Mouse (Mus musculus): Measurements from ENCODE around the gene Gm17018. TPM values are rescaled to one million over a fixed set of nuclear protein-coding genes. Genes with fewer than 3 reads are reported as not detected.
"Not testable (repeated sequence)": the region's sequence is repeated elsewhere in the genome, so short reads cannot be mapped to it uniquely, and the experiment has no call there.

The Gm17018 gene
- polyA plus RNA-seq, 1 experiment, result 26.1 TPM

GRCm38 (mm10) chr19:45541409-45542041 lies 18.9 kb upstream of the Gm17018 start:
- H3K4me1 ChIP-seq (ENCODE audit: control insufficient read depth, insufficient read depth, insufficient read length, low read length), result no peaks in the 10 kb centered on the region
- no peak overlapping the region for H3K27ac ChIP-seq (replicated peaks; ENCODE audit: low read depth, low read length)
- H3K4me3 ChIP-seq (ENCODE audit: insufficient read depth, low read depth, low read length), result peak overlapping the region; percentile 22

- Histone ChIP-seq H3K27ac (replicated peaks; ENCODE audit: low read depth, low read length) (no peak overlapping the region), H3K4me3 (ENCODE audit: insufficient read depth, low read depth, low read length) (peak overlapping the region; percentile 22; the same call in 1 of the 2 replicates), H3K4me1 (ENCODE audit: control insufficient read depth, insufficient read depth, insufficient read length, low read length) (no peaks in the 10 kb centered on the region)
Measured at GRCm38 (mm10) chr19:45542061-45542460, 18.4 kb upstream of the Gm17018 start.

GRCm38 (mm10) chr19:45544152-45544924 lies 16.1 kb upstream of the Gm17018 start:
- no peaks in the 10 kb centered on the region for H3K4me1 ChIP-seq (ENCODE audit: control insufficient read depth, insufficient read depth, insufficient read length, low read length)
- H3K4me3 ChIP-seq (ENCODE audit: insufficient read depth, low read depth, low read length), result peak overlapping the region; percentile 47
- no peak overlapping the region for H3K27ac ChIP-seq (replicated peaks; ENCODE audit: low read depth, low read length)

- H3K27ac ChIP-seq (replicated peaks; ENCODE audit: low read depth, low read length), result no peak overlapping the region
Measured at GRCm38 (mm10) chr19:45544925-45545321, 15.5 kb upstream of the Gm17018 start.

GRCm38 (mm10) chr19:45548196-45548595 lies 12.2 kb upstream of the Gm17018 start:
- H3K4me3 ChIP-seq (ENCODE audit: insufficient read depth, low read depth, low read length); H3K4me1 ChIP-seq (ENCODE audit: control insufficient read depth, insufficient read depth, insufficient read length, low read length); H3K27ac ChIP-seq (replicated peaks; ENCODE audit: low read depth, low read length): not testable (repeated sequence)

More at GRCm38 (mm10) chr19:45544925-45545321, 15.5 kb upstream of the Gm17018 start:
- no peaks in the 10 kb centered on the region for H3K4me1 ChIP-seq (ENCODE audit: control insufficient read depth, insufficient read depth, insufficient read length, low read length)
- peak overlapping the region; percentile 47 for H3K4me3 ChIP-seq (ENCODE audit: insufficient read depth, low read depth, low read length)

- Histone ChIP-seq H3K4me3 (ENCODE audit: insufficient read depth, low read depth, low read length) (no peak overlapping the region), H3K4me1 (ENCODE audit: control insufficient read depth, insufficient read depth, insufficient read length, low read length) (no peaks in the 10 kb centered on the region)
Measured at GRCm38 (mm10) chr19:45549128-45549915, 11.1 kb upstream of the Gm17018 start.

GRCm38 (mm10) chr19:45549948-45550347 lies 10.5 kb upstream of the Gm17018 start:
- no peak overlapping the region for H3K27ac ChIP-seq (replicated peaks; ENCODE audit: low read depth, low read length)
- no peaks in the 10 kb centered on the region for H3K4me1 ChIP-seq (ENCODE audit: control insufficient read depth, insufficient read depth, insufficient read length, low read length)
- H3K4me3 ChIP-seq (ENCODE audit: insufficient read depth, low read depth, low read length), result no peak overlapping the region

More at GRCm38 (mm10) chr19:45549128-45549915, 11.1 kb upstream of the Gm17018 start:
- H3K27ac ChIP-seq (replicated peaks; ENCODE audit: low read depth, low read length), result no peak overlapping the region

GRCm38 (mm10) chr19:45552187-45552586 lies 8.2 kb upstream of the Gm17018 start:
- Histone ChIP-seq H3K4me3 (ENCODE audit: insufficient read depth, low read depth, low read length) (no peak overlapping the region), H3K27ac (replicated peaks; ENCODE audit: low read depth, low read length) (no peak overlapping the region), H3K4me1 (ENCODE audit: control insufficient read depth, insufficient read depth, insufficient read length, low read length) (no peaks in the 10 kb centered on the region)

GRCm38 (mm10) chr19:45554136-45554535 lies 6.3 kb upstream of the Gm17018 start:
- H3K27ac ChIP-seq (replicated peaks; ENCODE audit: low read depth, low read length), result no peak overlapping the region
- no peaks in the 10 kb centered on the region for H3K4me1 ChIP-seq (ENCODE audit: control insufficient read depth, insufficient read depth, insufficient read length, low read length)
- no peak overlapping the region for H3K4me3 ChIP-seq (ENCODE audit: insufficient read depth, low read depth, low read length)

- H3K4me3 ChIP-seq (ENCODE audit: insufficient read depth, low read depth, low read length), result no peak overlapping the region
- H3K27ac ChIP-seq (replicated peaks; ENCODE audit: low read depth, low read length), result no peak overlapping the region
- H3K4me1 ChIP-seq (ENCODE audit: control insufficient read depth, insufficient read depth, insufficient read length, low read length), result no peaks in the 10 kb centered on the region
Measured at GRCm38 (mm10) chr19:45565925-45566715, 5.7 kb downstream of the Gm17018 start.

GRCm38 (mm10) chr19:45567367-45567766 lies 7.0 kb downstream of the Gm17018 start:
- H3K4me3 ChIP-seq (ENCODE audit: insufficient read depth, low read depth, low read length), result no peak overlapping the region
- H3K27ac ChIP-seq (replicated peaks; ENCODE audit: low read depth, low read length), result no peak overlapping the region
- no peaks in the 10 kb centered on the region for H3K4me1 ChIP-seq (ENCODE audit: control insufficient read depth, insufficient read depth, insufficient read length, low read length)

- Histone ChIP-seq H3K4me3 (ENCODE audit: insufficient read depth, low read depth, low read length) (no peak overlapping the region), H3K27ac (replicated peaks; ENCODE audit: low read depth, low read length) (no peak overlapping the region), H3K4me1 (ENCODE audit: control insufficient read depth, insufficient read depth, insufficient read length, low read length) (peaks cover 6% of the 10 kb centered on the region; the same call in 1 of the 2 replicates)
Measured at GRCm38 (mm10) chr19:45573033-45573432, 12.6 kb downstream of the Gm17018 start.

- H3K4me3 ChIP-seq (ENCODE audit: insufficient read depth, low read depth, low read length), result no peak overlapping the region
- peaks cover 6% of the 10 kb centered on the region; the same call in 1 of the 2 replicates for H3K4me1 ChIP-seq (ENCODE audit: control insufficient read depth, insufficient read depth, insufficient read length, low read length)
- no peak overlapping the region for H3K27ac ChIP-seq (replicated peaks; ENCODE audit: low read depth, low read length)
Measured at GRCm38 (mm10) chr19:45573861-45574267, 13.4 kb downstream of the Gm17018 start.

GRCm38 (mm10) chr19:45574339-45574898 lies 14.0 kb downstream of the Gm17018 start:
- no peak overlapping the region for H3K27ac ChIP-seq (replicated peaks; ENCODE audit: low read depth, low read length)
- peaks cover 6% of the 10 kb centered on the region; the same call in 1 of the 2 replicates for H3K4me1 ChIP-seq (ENCODE audit: control insufficient read depth, insufficient read depth, insufficient read length, low read length)
- H3K4me3 ChIP-seq (ENCODE audit: insufficient read depth, low read depth, low read length), result no peak overlapping the region
